Comparison of ENCODE assay signal across 12 mouse cellular contexts in genomic region chr17:12103781-12104180, GRCm38 (mm10). TPM values are rescaled to one million over a fixed set of nuclear protein-coding genes. Genes with fewer than 3 reads are reported as not detected.
DNase-seq lines count a peak whose midpoint lies in the region; ATAC-seq and TF ChIP-seq lines count a peak whose summit lies in the region.
"Had no signal": no experiment of that assay in that cellular context is flagged by ENCODE, and none has a peak within 500 bp of the region (broad histone marks: within the 10 kb centered on the region; RNA-seq: fewer than 3 reads in every experiment).

No protein-coding gene starts in this region.

- WGBS in hindbrain, postnatal 0 days, result 85% methylated on average over 6 of the region's 6 CpGs
- WGBS in hindbrain, embryonic 14.5 days, result 86% methylated on average over 6 of the region's 6 CpGs
- 70% methylated on average over 6 of the region's 6 CpGs for WGBS in liver, embryonic 12.5 days (ENCODE audit: insufficient replicate concordance)
- WGBS in hindbrain, embryonic 10.5 days, result 80% methylated on average over 6 of the region's 6 CpGs

- ATAC-seq in hindbrain, postnatal 0 days, result no peak
- ATAC-seq in hindbrain, embryonic 14.5 days (ENCODE audit: low FRiP score), result no peak
- ATAC-seq in liver, embryonic 12.5 days, result no peak; the same call in 1 of the 2 replicates

- H3K4me1 ChIP-seq in hindbrain, postnatal 0 days (ENCODE audit: insufficient read depth, low read length), result no peaks in the 10 kb centered on the region
- H3K4me1 ChIP-seq in hindbrain, embryonic 14.5 days (replicated peaks; ENCODE audit: control insufficient read depth, insufficient read depth, low read length), result no peaks in the 10 kb centered on the region
- peaks cover 20% of the 10 kb centered on the region for H3K4me1 ChIP-seq in liver, embryonic 12.5 days
- H3K4me1 ChIP-seq in hindbrain, embryonic 10.5 days (replicated peaks), result no peaks in the 10 kb centered on the region
- H3K4me1 ChIP-seq: forebrain, embryonic 10.5 days; heart, embryonic 15.5 days; lung, embryonic 15.5 days; neural tube, embryonic 13.5 days had no signal

- no peak overlapping the region for H3K27ac ChIP-seq in hindbrain, postnatal 0 days
- H3K27ac ChIP-seq in hindbrain, embryonic 14.5 days, result no peak overlapping the region
- H3K27ac ChIP-seq in liver, embryonic 12.5 days, result peak overlapping the region; percentile 66
- H3K27ac ChIP-seq in hindbrain, embryonic 10.5 days, result no peak overlapping the region
- H3K27ac ChIP-seq: forebrain, embryonic 10.5 days; heart, embryonic 15.5 days; lung, embryonic 15.5 days; neural tube, embryonic 13.5 days had no signal

- peak; percentile 38; the same call in 1 of the 2 replicates for TF ChIP-seq CTCF in hindbrain, postnatal 0 days (IDR thresholded peaks at IDR 0.05; ENCODE audit: low read depth)

- H3K9ac ChIP-seq in hindbrain, postnatal 0 days (replicated peaks; ENCODE audit: low read length), result no peak overlapping the region
- no peak overlapping the region for H3K9ac ChIP-seq in hindbrain, embryonic 14.5 days
- 0 out of 2 replicates have a peak overlapping the region, but pooled peaks have one; percentile 46 for H3K9ac ChIP-seq in liver, embryonic 12.5 days
- H3K9ac ChIP-seq: heart, embryonic 15.5 days; lung, embryonic 15.5 days; neural tube, embryonic 13.5 days had no signal

- no peaks in the 10 kb centered on the region for H3K27me3 ChIP-seq in hindbrain, postnatal 0 days (ENCODE audit: insufficient read depth, low read length)
- H3K27me3 ChIP-seq in hindbrain, embryonic 14.5 days (ENCODE audit: control insufficient read depth, insufficient read depth, low read length), result no peaks in the 10 kb centered on the region
- H3K27me3 ChIP-seq in liver, embryonic 12.5 days (replicated peaks), result no peaks in the 10 kb centered on the region
- H3K27me3 ChIP-seq in hindbrain, embryonic 10.5 days (ENCODE audit: insufficient read depth, poor library complexity, severe bottlenecking), result no peaks in the 10 kb centered on the region
- H3K27me3 ChIP-seq: heart, embryonic 15.5 days; lung, embryonic 15.5 days; neural tube, embryonic 13.5 days had no signal

- no peak for DNase-seq in hindbrain, postnatal 0 days (ENCODE audit: low spot score)
- DNase-seq in hindbrain, embryonic 14.5 days (ENCODE audit: low spot score), result no peak
- peak; percentile 52 for DNase-seq in thymus, postnatal 14 days
- DNase-seq in thymus, adult 18-20 months, result no peak
- DNase-seq in thymus, postnatal 4 days, result peak; percentile 66
- DNase-seq in layer of hippocampus, postnatal 14 days (ENCODE audit: low spot score in 2 of 2), result no peak
- DNase-seq in hindbrain, embryonic 10.5 days (ENCODE audit: low spot score), result no peak

- no peaks in the 10 kb centered on the region for H3K9me3 ChIP-seq in hindbrain, postnatal 0 days (ENCODE audit: low read length)
- no peaks in the 10 kb centered on the region for H3K9me3 ChIP-seq in hindbrain, embryonic 14.5 days (ENCODE audit: control insufficient read depth, low read length)
- H3K9me3 ChIP-seq in liver, embryonic 12.5 days (replicated peaks), result no peaks in the 10 kb centered on the region
- peaks cover 10% of the 10 kb centered on the region; the same call in 1 of the 2 replicates for H3K9me3 ChIP-seq in hindbrain, embryonic 10.5 days
- H3K9me3 ChIP-seq: heart, embryonic 15.5 days; lung, embryonic 15.5 days had no signal

- no peak overlapping the region for H3K4me2 ChIP-seq in hindbrain, postnatal 0 days (ENCODE audit: low read depth, low read length)
- H3K4me2 ChIP-seq in hindbrain, embryonic 14.5 days (replicated peaks), result no peak overlapping the region
- H3K4me2 ChIP-seq in liver, embryonic 12.5 days, result peak overlapping the region; percentile 40; the same call in 1 of the 2 replicates
- H3K4me2 ChIP-seq: heart, embryonic 15.5 days; lung, embryonic 15.5 days; neural tube, embryonic 13.5 days had no signal

- no peak overlapping the region for H3K4me3 ChIP-seq in hindbrain, postnatal 0 days (ENCODE audit: low read length)
- H3K4me3 ChIP-seq in hindbrain, embryonic 14.5 days (replicated peaks; ENCODE audit: low read length), result no peak overlapping the region
- no peak overlapping the region for H3K4me3 ChIP-seq in liver, embryonic 12.5 days
- H3K4me3 ChIP-seq in hindbrain, embryonic 10.5 days, result no peak overlapping the region
- H3K4me3 ChIP-seq: forebrain, embryonic 10.5 days; heart, embryonic 15.5 days; lung, embryonic 15.5 days; neural tube, embryonic 13.5 days had no signal

- no peaks in the 10 kb centered on the region for H3K36me3 ChIP-seq in hindbrain, postnatal 0 days (ENCODE audit: insufficient read depth, low read length)
- no peaks in the 10 kb centered on the region for H3K36me3 ChIP-seq in hindbrain, embryonic 14.5 days (replicated peaks; ENCODE audit: control insufficient read depth, insufficient read depth)
- H3K36me3 ChIP-seq in liver, embryonic 12.5 days, result no peaks in the 10 kb centered on the region
- no peaks in the 10 kb centered on the region for H3K36me3 ChIP-seq in hindbrain, embryonic 10.5 days
- H3K36me3 ChIP-seq: forebrain, embryonic 10.5 days; heart, embryonic 15.5 days; lung, embryonic 15.5 days; neural tube, embryonic 13.5 days had no signal

RNA-seq across cellular contexts. Expression of gene Agpat4, which starts 14.7 kb away (rescaled TPM):
- total RNA-seq in hindbrain, postnatal 0 days (2014; rRNA removed), result 53.6 and 59.3 TPM in 2 replicates
- polyA plus RNA-seq in hindbrain, postnatal 0 days (2015; fragmentation: Nextera tagmentation; extraction: Ambion mirVana), result 56.6 and 61.5 TPM in 2 replicates
- polyA plus RNA-seq in hindbrain, embryonic 14.5 days (2014; fragmentation: Nextera tagmentation; extraction: Ambion mirVana), result 36.1 and 38.2 TPM in 2 replicates
- 31.6 and 35.2 TPM in 2 replicates for polyA plus RNA-seq in liver, embryonic 12.5 days (2016; fragmentation: Nextera tagmentation; extraction: Ambion mirVana)
- total RNA-seq in layer of hippocampus, postnatal 14 days (2021), result 10 to 100 TPM; 70.3 to 73.9 TPM
- 44.4 and 47.0 TPM in 2 replicates for polyA plus RNA-seq in hindbrain, embryonic 10.5 days (2016; fragmentation: Nextera tagmentation; extraction: Ambion mirVana)

Comparison
In these comparisons a context has a peak if more than half of its experiments do, and no peak if none do; other contexts are left out.
1. DNase-seq: peak in thymus, postnatal 14 days (single experiment) and thymus, postnatal 4 days (single experiment); none in hindbrain, postnatal 0 days (single experiment), hindbrain, embryonic 14.5 days (single experiment), thymus, adult 18-20 months (0 of 2), layer of hippocampus, postnatal 14 days (0 of 2) and hindbrain, embryonic 10.5 days (single experiment).